Mouse (Mus musculus): ENCODE measurements around the gene Irx2.
A peak's percentile ranks its signal among the peaks of the same experiment; 100 is the strongest.

Irx2 gene

DNA sequence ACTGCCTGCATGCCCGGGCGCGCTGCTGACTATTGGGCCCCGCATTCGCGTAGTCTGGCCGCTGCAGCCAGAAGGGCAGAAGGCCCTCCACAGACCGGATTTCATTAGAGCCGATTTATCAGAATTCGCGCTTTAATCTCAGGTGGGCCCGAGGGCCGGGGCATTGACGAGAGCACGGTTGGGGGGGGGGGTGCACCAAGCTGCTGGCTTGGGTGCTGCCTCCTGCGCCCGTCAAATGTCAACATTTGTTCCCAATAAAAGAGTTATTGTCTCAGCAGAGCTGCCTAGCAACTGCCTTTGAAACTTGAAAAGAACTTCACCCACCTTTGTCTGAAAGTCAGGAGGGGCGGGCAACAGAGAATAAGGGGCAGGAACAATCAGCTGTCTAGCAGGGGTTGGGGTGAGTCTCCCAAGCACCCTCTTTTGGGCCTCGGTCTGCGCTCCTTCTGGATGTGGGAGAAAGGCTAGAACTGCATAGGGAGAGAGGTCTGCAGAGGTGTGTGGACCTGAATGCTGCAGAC, 7.8 kb downstream of the Irx2 start:
- peak; percentile 35 for DNase-seq (ENCODE audit: low read depth, low spot score)

DNA sequence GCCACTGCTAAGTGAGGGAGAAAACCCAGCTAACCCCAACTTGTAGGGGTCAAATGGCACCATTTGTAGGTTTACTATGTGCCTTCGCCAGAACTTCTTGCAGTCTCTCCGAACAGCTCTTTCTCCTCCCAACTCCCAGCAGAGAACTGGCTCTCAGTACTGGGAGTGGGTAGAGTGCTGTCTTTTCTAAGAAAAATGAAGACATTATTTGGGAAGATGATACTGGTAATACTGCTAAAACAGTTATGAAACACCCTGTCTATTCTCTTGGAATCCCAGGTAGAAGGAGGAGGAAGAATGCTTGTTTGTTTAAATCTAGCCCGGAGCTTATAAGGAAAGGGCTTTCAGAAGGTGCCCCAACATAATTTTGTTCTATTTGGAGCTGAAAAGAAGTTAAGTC, 8.9 kb downstream of the Irx2 start:
- no peak for DNase-seq (ENCODE audit: low read depth, low spot score)

DNA sequence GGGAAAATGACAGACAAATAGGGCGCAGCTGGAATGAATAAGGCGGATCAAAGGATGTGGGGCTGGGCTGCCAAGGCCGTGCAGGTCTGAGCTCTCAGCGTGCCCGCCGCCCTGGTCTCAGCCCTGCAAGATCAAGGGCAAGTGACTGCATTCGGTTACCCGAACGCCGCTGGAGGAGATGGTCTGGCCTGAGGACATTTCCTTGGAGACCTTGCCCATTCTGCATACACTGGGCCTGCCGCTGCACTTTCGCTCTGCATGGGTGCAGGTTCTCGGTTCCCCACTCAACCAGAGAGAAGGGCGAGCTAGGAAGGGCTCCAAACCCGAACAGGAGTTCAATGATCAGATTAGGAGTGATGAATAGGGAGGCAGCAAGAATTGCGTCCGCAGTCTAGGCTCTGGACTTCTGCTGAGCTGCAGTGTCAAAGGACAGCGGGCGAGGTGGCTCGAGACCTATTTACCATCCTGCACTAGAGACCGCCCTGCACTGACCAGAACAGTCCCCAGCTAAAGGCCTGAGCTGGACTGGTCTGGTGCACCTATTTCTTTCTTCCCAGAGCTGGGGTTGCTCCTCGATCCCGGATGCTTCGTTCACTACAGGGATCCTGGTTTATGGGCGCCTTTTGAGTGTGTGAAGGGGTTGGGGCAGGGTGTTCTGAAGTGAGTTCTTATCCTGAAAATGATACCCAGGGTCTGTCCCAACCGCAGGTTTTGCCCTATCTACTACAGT, 9.9 kb downstream of the Irx2 start:
- peak; percentile 28 for DNase-seq (ENCODE audit: low read depth, low spot score)

DNA sequence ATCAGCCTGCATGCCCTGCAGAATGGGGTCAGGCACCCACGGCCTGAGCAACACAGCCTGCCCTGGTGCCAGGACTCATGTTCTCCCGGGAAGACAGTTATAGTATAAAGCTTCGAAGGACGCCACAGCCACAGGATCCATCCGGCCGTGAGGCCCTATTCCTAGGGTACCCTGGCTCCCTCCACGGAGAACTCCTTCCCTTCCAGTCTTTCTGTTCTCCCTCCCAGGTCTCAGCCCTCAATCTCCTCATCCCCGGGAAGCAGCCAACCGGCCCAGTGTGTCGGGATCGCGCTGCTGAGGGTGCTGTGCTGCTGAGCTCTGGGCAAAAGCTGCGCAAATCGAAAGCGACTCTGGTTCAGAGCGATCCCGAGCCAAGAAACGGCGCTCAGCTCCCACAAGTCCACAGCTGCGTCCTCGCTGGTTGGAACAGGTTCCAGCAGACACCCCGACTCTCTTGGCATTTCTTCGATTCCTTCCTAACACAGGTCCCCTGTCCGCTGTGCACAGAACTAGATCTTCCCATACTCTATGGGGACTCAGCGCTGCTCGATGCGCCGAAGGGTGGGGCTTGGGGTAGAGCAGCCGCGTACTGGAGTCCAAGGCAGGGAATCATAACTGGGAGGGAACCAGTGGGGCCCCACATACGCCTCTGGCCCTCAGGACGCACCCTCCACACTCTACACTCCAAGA, 11.0 kb downstream of the Irx2 start:
- peak; percentile 46 for DNase-seq (ENCODE audit: low read depth, low spot score)

DNA sequence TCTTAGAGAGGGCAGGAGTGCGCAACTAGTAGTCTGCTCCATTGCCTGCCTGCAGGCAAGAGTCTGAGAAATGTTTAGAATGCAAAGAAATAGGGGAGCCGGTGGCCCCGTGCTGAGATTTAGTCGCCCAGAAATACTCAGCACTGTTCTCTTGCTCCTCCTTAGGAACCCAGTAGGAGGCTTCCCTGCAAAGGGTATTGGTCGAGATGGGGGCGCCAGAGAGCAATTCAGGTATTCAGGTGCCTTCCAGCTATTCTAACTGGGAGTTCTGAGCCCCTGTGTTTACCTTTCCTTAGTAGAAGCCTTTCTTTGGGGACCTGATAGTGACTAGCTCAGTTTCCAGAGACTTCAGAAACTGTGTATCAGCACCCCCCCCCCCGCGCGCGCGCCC, 11.5 kb downstream of the Irx2 start:
- DNase-seq (ENCODE audit: low read depth, low spot score): peak; percentile 36

DNA sequence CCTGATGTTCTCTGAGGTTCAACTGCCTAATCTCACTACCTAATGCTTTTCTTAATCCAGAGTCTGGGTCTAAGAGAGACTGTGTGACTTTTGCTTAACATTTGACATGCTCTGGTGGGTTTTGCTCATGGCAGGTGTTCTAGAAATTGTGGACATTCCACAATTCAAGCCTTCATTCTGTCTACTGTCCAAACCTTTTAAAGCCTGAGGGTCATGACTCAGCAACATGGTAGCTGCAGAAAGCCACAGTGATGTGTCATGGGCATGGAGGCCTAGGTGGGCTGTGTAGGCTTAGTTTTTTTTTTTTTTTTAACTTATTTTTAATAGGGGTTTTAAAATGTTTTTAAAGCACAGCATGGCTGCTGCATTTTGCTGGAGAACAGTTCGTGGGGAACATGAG, 27.8 kb downstream of the Irx2 start:
- DNase-seq (ENCODE audit: low read depth, low spot score): no peak

DNA sequence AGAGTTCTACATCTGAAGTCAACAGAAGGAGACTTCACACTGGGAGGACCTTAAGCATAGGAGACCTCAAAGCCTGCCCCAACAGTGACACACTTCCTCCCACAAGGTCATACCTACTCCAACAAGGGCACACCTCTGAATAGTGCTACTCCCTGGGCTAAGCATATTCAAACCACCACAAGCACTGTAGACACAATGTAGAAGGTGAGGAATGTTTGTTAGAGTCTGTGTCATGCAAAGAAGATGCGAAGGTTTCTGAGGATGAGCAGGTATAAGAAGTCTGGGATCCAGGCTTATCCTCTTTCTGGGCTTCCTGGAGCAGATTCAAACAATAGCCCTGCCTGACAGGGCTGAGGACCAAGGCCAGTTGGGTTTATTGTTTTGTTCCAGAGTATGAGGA, 47.2 kb downstream of the Irx2 start:
- no peak for DNase-seq (ENCODE audit: low read depth, low spot score)

Measured in mesoderm, embryonic 11.5 days (tissue).